Mouse (Mus musculus) limb, embryonic 15.5 days (tissue): ENCODE measurements around the gene Ssc4d. TPM values are rescaled to one million over a fixed set of nuclear protein-coding genes. Genes with fewer than 3 reads are reported as not detected.

ENCODE experiments used
- ATAC-seq: fragments of 200-750 bp; cut with Nextera tagmentation; 2 replicates; pipeline ENCODE4 v1.8.0; 2017; ENCODE audit warnings: low read depth, moderate TSS enrichment; ENCODE audit not compliant: insufficient number of reproducible peaks, low FRiP score, low TSS enrichment
- H3K27ac ChIP-seq: fragments of 300-500 bp; sonication (generic); 2 replicates; pipeline ENCODE4 v1.5.1; 2015; ENCODE audit warnings: moderate library complexity, mild to moderate bottlenecking, inconsistent platforms
- H3K27me3 ChIP-seq: fragments of 300-500 bp; sonication (generic); 2 replicates; pipeline ENCODE4 v1.6.1; 2015; ENCODE audit warnings: inconsistent platforms
- H3K36me3 ChIP-seq: fragments of 300-500 bp; sonication (generic); 2 replicates; pipeline ENCODE4 v1.6.1; 2015; ENCODE audit warnings: inconsistent platforms
- H3K4me1 ChIP-seq: fragments of 300-500 bp; sonication (generic); 2 replicates; pipeline ENCODE4 v1.6.1; 2015; ENCODE audit warnings: inconsistent platforms
- H3K4me2 ChIP-seq: fragments of 300-500 bp; sonication (generic); 2 replicates; pipeline ENCODE4 v1.6.1; 2015; ENCODE audit warnings: mild to moderate bottlenecking, inconsistent platforms
- H3K4me3 ChIP-seq: fragments of 300-500 bp; sonication (generic); 2 replicates; pipeline ENCODE4 v1.5.1; 2015; ENCODE audit warnings: mild to moderate bottlenecking, inconsistent platforms
- H3K9ac ChIP-seq: fragments of 300-500 bp; sonication (generic); 2 replicates; pipeline ENCODE4 v1.6.1; 2015; ENCODE audit warnings: inconsistent platforms
- H3K9me3 ChIP-seq: fragments of 300-500 bp; sonication (generic); 2 replicates; pipeline ENCODE4 v1.6.1; 2016; ENCODE audit warnings: inconsistent platforms
- WGBS: fragments of 180-500 bp; shearing (Covaris S2); methylation state at CpG from one replicate; pipeline ENCODE4 v1.1.7; 2015; 5-methylcytosine and 5-hydroxymethylcytosine counted together
- polyA plus RNA-seq: library from polyadenylated mRNA; unstranded; fragments of >200 nt; fragmentation: Nextera tagmentation; extraction: Ambion mirVana; gene quantifications from 2 replicates; pipeline ENCODE4 v1.2.1, GENCODE M21; 2015

Ssc4d gene
- polyA plus RNA-seq, 1 experiment from 2014 or later = 2.1 TPM

GRCm38 (mm10) chr5:135957207-135957974 lies 16.9 kb downstream of the Ssc4d start:
- WGBS = 8% methylated on average over 28 of the region's 28 CpGs
- Histone ChIP-seq H3K27ac (peak overlapping the region; percentile 82), H3K9ac (no peak overlapping the region), H3K4me1 (peaks cover 20% of the 10 kb centered on the region), H3K27me3 (no peaks in the 10 kb centered on the region), H3K36me3 (no peaks in the 10 kb centered on the region), H3K4me3 (peak overlapping the region; percentile 37), H3K9me3 (no peaks in the 10 kb centered on the region), H3K4me2 (peak overlapping the region; percentile 47)
- ATAC-seq = peak; percentile 85

DNA sequence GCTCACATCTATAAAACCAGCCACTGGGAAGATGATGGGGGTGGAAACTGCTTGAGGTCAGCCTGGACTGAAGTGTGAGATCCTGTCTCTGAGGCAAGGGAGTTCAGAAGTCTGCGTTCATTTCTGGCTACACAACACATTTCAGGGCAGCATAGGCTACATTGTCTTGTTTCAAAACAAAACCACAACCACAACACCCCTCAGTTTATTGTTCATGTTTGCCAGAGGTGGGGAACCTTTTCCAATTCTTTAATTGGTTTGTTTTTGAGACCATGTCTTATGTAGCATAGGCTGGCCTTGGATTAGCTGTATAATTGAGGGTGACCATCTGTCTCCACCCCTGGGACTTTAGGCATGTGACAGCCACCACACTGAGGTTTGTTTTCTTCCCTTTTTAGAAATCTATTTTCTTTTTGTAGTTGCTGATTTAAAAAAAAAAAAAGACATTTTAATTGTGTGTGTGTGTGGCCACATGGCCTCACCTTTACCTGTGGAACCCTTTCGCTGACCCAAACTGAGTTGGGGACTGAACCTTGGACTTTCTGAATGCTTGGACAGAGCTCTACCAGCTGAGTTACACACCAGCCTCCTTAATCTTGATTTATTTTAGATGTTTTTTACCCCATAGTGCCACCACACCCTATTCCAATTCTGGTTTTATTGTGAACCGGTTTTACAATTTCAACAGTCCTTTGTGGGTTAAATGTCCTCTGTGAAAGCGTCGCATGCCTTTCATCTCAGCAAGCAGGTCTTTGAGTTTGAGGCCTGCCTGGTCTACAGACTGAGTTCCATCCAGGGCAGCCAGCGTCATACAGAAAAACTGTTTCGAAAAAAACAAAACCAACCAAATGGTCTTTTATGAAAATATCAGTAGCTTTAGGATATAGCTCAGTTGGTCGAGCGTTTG lies 17.8 kb downstream of the Ssc4d start:
- H3K36me3 ChIP-seq = no peaks in the 10 kb centered on the region
- peak overlapping the region; percentile 37; the same call in 1 of the 2 replicates for H3K4me3 ChIP-seq
- 74% methylated on average over 9 of the region's 9 CpGs for WGBS
- no peak for ATAC-seq
- H3K4me2 ChIP-seq = peak overlapping the region; percentile 47
- peak overlapping the region; percentile 82 for H3K27ac ChIP-seq
- H3K4me1 ChIP-seq = peaks cover 14% of the 10 kb centered on the region
- no peaks in the 10 kb centered on the region for H3K9me3 ChIP-seq
- H3K27me3 ChIP-seq = no peaks in the 10 kb centered on the region
- no peak overlapping the region for H3K9ac ChIP-seq

DNA sequence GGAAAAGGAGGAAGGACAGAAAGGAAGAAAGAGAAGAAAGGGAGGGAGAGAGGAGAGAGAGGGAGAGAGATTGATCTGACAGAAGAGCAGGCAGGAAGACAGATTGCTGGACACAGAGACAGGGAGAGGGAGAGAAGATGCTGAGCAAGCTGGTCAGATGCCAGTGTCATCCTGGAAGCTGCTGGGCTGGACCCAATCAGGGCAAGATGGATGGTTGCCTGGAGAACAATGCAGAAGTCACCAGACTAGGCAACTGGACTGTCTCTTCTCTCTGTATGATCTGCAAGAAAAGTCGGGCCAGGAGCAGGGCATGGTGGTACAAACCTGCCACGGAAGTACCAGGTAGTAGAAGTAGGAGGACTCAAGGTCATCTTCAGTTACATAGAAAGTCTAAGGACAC lies 21.5 kb downstream of the Ssc4d start:
- H3K27me3 ChIP-seq = no peaks in the 10 kb centered on the region
- 98% methylated on average over 2 of the region's 2 CpGs for whole genome bisulfite sequencing
- H3K36me3 ChIP-seq = no peaks in the 10 kb centered on the region
- no peak overlapping the region for H3K4me2 ChIP-seq
- H3K4me1 ChIP-seq = peaks cover 8% of the 10 kb centered on the region
- no peak overlapping the region for H3K27ac ChIP-seq
- no peak overlapping the region for H3K4me3 ChIP-seq
- no peaks in the 10 kb centered on the region for H3K9me3 ChIP-seq
- no peak overlapping the region for H3K9ac ChIP-seq
- no peak for ATAC-seq

DNA sequence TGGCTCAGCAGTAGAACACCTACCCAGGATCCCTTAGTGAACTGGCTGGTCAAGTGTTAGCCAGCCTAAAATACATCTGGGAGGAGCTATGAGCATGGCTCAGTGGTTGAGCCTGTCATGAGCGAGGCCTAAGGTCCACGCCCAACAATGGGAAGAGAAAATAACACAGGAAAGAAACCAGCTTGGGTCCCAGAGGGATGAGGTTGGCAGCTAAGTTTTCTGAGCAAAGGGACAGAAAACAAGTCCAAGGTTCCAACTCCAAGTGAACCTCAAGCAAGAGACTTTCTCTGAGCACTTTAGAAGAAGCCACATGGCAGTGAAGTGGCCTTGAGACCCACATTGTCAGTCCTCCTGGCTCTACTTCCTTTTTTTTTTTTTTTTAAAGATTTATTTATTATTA lies 22.7 kb downstream of the Ssc4d start:
- Histone ChIP-seq H3K9ac (no peak overlapping the region), H3K27me3 (no peaks in the 10 kb centered on the region), H3K4me3 (no peak overlapping the region), H3K4me2 (no peak overlapping the region), H3K36me3 (no peaks in the 10 kb centered on the region), H3K4me1 (peaks cover under 1% of the 10 kb centered on the region), H3K27ac (no peak overlapping the region), H3K9me3 (no peaks in the 10 kb centered on the region)
- ATAC-seq = no peak
- 95% methylated on average over 2 of the region's 2 CpGs for WGBS

DNA sequence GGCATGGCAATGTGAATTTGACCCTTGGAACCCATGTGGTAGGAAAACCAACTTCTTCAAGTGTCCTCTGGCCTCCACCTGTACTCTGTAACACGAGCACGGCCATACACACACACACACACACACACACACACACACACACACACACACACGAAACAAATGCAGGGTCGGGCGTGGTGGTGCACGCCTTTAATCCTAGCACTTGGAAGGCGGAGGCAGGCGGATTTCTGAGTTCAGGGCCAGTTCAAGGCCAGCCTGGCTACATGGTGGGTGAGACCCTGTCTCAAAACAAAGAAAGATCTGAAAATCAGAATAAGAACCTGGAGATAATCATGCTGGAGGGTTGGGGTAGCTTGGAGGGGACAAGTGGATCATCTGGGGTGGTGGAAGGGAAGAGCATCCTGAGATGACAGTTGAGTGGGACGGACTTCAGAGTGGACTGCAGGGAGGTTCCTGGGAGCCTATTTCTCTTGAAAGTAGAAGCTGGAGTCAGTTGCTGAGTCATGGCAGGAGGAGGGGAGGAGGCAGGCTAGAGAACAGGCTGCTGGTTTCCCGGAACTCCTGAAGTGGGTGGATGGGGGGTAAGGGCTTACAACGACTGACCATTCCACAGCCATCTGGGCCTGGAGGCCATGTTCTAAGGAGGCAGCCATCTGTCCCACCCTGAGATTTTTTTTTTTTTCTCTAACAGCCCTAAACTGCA lies 23.5 kb downstream of the Ssc4d start:
- 76% methylated on average over 11 of the region's 11 CpGs for WGBS
- Histone ChIP-seq H3K9me3 (no peaks in the 10 kb centered on the region), H3K36me3 (no peaks in the 10 kb centered on the region), H3K27me3 (no peaks in the 10 kb centered on the region), H3K4me1 (peaks cover 6% of the 10 kb centered on the region), H3K4me3 (no peak overlapping the region), H3K9ac (no peak overlapping the region), H3K27ac (no peak overlapping the region), H3K4me2 (no peak overlapping the region)
- no peak for ATAC-seq

DNA sequence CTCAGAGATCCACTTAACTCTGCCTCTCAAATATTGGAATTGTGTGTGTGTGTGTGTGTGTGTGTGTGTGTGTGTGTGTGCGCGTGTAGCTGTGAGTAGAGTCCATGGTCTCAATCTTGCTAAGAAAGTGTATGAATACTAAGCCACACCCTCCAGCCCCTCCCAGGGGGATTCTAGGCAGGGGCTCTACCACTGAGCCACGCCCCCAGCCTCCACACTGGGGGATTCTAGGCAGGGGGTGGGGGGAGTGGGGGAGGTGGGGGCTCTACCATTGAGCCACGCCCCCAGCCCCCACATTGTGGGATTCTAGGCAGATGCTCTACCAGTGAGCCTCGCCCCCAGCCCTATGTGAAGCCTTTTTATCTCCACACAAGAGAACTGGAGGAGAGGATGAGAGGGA lies 27.7 kb downstream of the Ssc4d start:
- H3K27me3 ChIP-seq = no peaks in the 10 kb centered on the region
- no peak overlapping the region for H3K27ac ChIP-seq
- peaks cover 8% of the 10 kb centered on the region for H3K4me1 ChIP-seq
- no peak overlapping the region for H3K4me3 ChIP-seq
- H3K9ac ChIP-seq = no peak overlapping the region
- no peaks in the 10 kb centered on the region for H3K9me3 ChIP-seq
- WGBS = 79% methylated on average over 5 of the region's 5 CpGs
- no peak overlapping the region for H3K4me2 ChIP-seq
- no peak for ATAC-seq
- H3K36me3 ChIP-seq = no peaks in the 10 kb centered on the region

- 56% methylated on average over 10 of the region's 10 CpGs for WGBS
- Histone ChIP-seq H3K4me1 (peaks cover 8% of the 10 kb centered on the region), H3K4me2 (no peak overlapping the region), H3K27me3 (no peaks in the 10 kb centered on the region), H3K36me3 (no peaks in the 10 kb centered on the region), H3K9ac (no peak overlapping the region), H3K4me3 (no peak overlapping the region), H3K9me3 (no peaks in the 10 kb centered on the region), H3K27ac (no peak overlapping the region)
- ATAC-seq = no peak
Observed at GRCm38 (mm10) chr5:135945916-135946408, 28.4 kb downstream of the Ssc4d start.

DNA sequence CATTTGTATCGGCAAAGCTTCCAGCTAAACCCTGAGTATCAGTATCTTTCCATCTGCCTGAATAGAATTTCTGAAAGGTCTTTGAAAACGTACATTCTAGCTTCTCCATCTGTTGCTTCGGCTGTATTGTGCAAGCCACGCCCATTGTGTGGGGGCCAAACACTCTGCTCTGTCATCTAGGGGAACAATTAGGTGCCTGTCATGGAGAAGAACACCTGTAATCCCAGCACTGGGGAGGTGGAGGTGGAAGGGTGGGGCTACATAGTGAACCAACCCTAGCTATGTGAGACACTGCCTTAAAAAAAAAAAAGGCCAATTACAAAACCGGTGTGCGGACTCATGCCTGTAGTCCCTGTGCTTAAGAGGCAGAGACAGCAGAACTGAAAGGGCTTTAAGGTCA lies 31.6 kb downstream of the Ssc4d start:
- H3K27me3 ChIP-seq = no peaks in the 10 kb centered on the region
- no peak overlapping the region for H3K4me2 ChIP-seq
- H3K27ac ChIP-seq = no peak overlapping the region
- H3K4me1 ChIP-seq = peaks cover 8% of the 10 kb centered on the region
- ATAC-seq = no peak
- 65% methylated on average over 6 of the region's 6 CpGs for WGBS
- H3K9me3 ChIP-seq = no peaks in the 10 kb centered on the region
- H3K4me3 ChIP-seq = no peak overlapping the region
- no peaks in the 10 kb centered on the region for H3K36me3 ChIP-seq
- no peak overlapping the region for H3K9ac ChIP-seq

DNA sequence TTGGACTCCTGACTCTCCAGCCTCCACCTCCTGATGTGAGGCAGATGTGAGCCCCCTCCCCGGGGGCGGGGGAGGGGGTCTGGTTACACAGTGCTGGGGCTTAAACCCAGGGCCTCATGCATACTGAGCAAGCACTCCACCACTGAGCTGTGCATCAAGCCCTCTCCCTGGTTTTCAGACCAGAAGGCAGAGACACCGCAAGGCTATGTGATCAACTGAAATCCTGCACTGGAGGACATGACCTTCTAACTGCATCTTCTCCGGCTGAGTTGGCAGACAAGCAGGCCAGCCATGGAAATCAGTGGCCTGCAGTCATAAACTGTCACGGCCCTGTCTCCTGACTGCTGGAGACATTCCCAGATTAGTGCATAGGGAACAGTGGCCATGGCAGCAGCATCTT lies 33.7 kb downstream of the Ssc4d start:
- ATAC-seq = no peak
- Histone ChIP-seq H3K4me1 (no peaks in the 10 kb centered on the region; the same call in 1 of the 2 replicates), H3K9ac (no peak overlapping the region), H3K27ac (no peak overlapping the region), H3K9me3 (no peaks in the 10 kb centered on the region), H3K36me3 (no peaks in the 10 kb centered on the region), H3K27me3 (no peaks in the 10 kb centered on the region), H3K4me2 (no peak overlapping the region), H3K4me3 (no peak overlapping the region)
- WGBS = 58% methylated on average over 5 of the region's 5 CpGs

GRCm38 (mm10) chr5:135935641-135936190 lies 38.6 kb downstream of the Ssc4d start:
- Histone ChIP-seq H3K27me3 (no peaks in the 10 kb centered on the region), H3K27ac (peak overlapping the region; percentile 98; the same call in 1 of the 2 replicates)

GRCm38 (mm10) chr5:135935176-135935523 lies 39.2 kb downstream of the Ssc4d start:
- no peaks in the 10 kb centered on the region for H3K9me3 ChIP-seq
- H3K36me3 ChIP-seq = peaks cover 20% of the 10 kb centered on the region
- WGBS = 46% methylated on average over 7 of the region's 7 CpGs
- peak overlapping the region; percentile 98 for H3K27ac ChIP-seq
- H3K4me1 ChIP-seq = peaks cover 21% of the 10 kb centered on the region
- H3K4me2 ChIP-seq = peak overlapping the region; percentile 50
- ATAC-seq = no peak
- peak overlapping the region; percentile 75 for H3K4me3 ChIP-seq
- H3K9ac ChIP-seq = no peak overlapping the region
- H3K27me3 ChIP-seq = no peaks in the 10 kb centered on the region

More at GRCm38 (mm10) chr5:135935641-135936190, 38.6 kb downstream of the Ssc4d start:
- H3K4me2 ChIP-seq = no peak overlapping the region; the same call in 1 of the 2 replicates
- H3K4me1 ChIP-seq = peaks cover 21% of the 10 kb centered on the region
- 80% methylated on average over 6 of the region's 6 CpGs for WGBS
- no peak overlapping the region for H3K9ac ChIP-seq
- no peak for ATAC-seq
- no peak overlapping the region for H3K4me3 ChIP-seq
- H3K9me3 ChIP-seq = no peaks in the 10 kb centered on the region
- H3K36me3 ChIP-seq = peaks cover 14% of the 10 kb centered on the region; the same call in 1 of the 2 replicates
